Mouse (Mus musculus): Measurements from ENCODE around the gene Greb1.

DNA sequence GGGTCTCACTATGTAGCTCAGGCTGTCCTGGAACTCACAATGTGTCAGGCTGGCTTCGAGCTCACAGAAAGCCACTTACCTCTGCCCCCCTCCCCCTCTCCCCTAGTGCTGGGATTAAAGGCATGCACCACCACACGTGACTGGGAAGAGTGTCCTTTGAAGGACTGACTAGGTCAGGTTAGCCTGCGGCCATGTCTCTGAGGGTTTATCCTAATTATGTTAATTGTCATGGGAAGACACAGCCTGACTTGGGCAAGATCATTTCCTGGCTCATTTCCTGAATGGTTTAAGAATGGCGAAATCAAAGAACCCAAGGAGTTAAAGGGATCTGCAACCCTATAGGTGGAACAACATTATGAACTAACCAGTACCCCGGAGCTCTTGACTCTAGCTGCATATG, 105.9 kb downstream of the Greb1 start:
- no peak for TF ChIP-seq POLR2A (IDR thresholded peaks at IDR 0.05; ENCODE audit: insufficient read depth, low read depth, low read length)
- TF ChIP-seq CTCF (IDR thresholded peaks at IDR 0.05) = no peak
- TF ChIP-seq EP300 (IDR thresholded peaks at IDR 0.05; ENCODE audit: insufficient read depth, low read depth, low read length) = no peak
